Mouse (Mus musculus): ENCODE data around the gene Zbtb43. TPM values are rescaled to one million over a fixed set of nuclear protein-coding genes. Genes with fewer than 3 reads are reported as not detected.
A peak's percentile ranks its signal among the peaks of the same experiment; 100 is the strongest.

Zbtb43 gene
- polyA plus RNA-seq (2012; rRNA removed), result 22.9 and 23.5 TPM in 2 replicates

GRCm38 (mm10) chr2:33468466-33469097, at the start of gene Zbtb43:
Zbtb43 (minus strand) TSS chr2:33468559.
- peak; percentile 94 to 97 for DNase-seq (ENCODE audit: extremely low spot score in 1 of 2, low spot score in 1 of 2)

- DNase-seq (ENCODE audit: extremely low spot score in 1 of 2, low spot score in 1 of 2), result no peak
Measured at GRCm38 (mm10) chr2:33515856-33516255, 47.5 kb upstream of the Zbtb43 start.

- no peak for DNase-seq (ENCODE audit: extremely low spot score in 1 of 2, low spot score in 1 of 2)
Measured at GRCm38 (mm10) chr2:33515431-33515830, 47.1 kb upstream of the Zbtb43 start.

GRCm38 (mm10) chr2:33510791-33511190, 42.4 kb upstream of the Zbtb43 start:
- no peak for DNase-seq (ENCODE audit: extremely low spot score in 1 of 2, low spot score in 1 of 2)

- DNase-seq (ENCODE audit: extremely low spot score in 1 of 2, low spot score in 1 of 2), result no peak
Measured at GRCm38 (mm10) chr2:33502602-33503001, 34.2 kb upstream of the Zbtb43 start.

- DNase-seq (ENCODE audit: extremely low spot score in 1 of 2, low spot score in 1 of 2), result no peak
Measured at GRCm38 (mm10) chr2:33498280-33498679, 29.9 kb upstream of the Zbtb43 start.

- no peak for DNase-seq (ENCODE audit: extremely low spot score in 1 of 2, low spot score in 1 of 2)
Measured at GRCm38 (mm10) chr2:33495654-33496053, 27.3 kb upstream of the Zbtb43 start.

GRCm38 (mm10) chr2:33492041-33492440, 23.7 kb upstream of the Zbtb43 start:
- DNase-seq (ENCODE audit: extremely low spot score in 1 of 2, low spot score in 1 of 2), result no peak

- DNase-seq (ENCODE audit: extremely low spot score in 1 of 2, low spot score in 1 of 2), result peak in 1 of 2 experiments; percentile 46
Measured at GRCm38 (mm10) chr2:33489565-33489964, 21.2 kb upstream of the Zbtb43 start.

GRCm38 (mm10) chr2:33487332-33487731, 19.0 kb upstream of the Zbtb43 start:
- DNase-seq (ENCODE audit: extremely low spot score in 1 of 2, low spot score in 1 of 2), result no peak

GRCm38 (mm10) chr2:33486866-33487265, 18.5 kb upstream of the Zbtb43 start:
- peak in 1 of 2 experiments; percentile 90 for DNase-seq (ENCODE audit: extremely low spot score in 1 of 2, low spot score in 1 of 2)

- DNase-seq (ENCODE audit: extremely low spot score in 1 of 2, low spot score in 1 of 2), result no peak
Measured at GRCm38 (mm10) chr2:33477961-33478755, 9.8 kb upstream of the Zbtb43 start.

GRCm38 (mm10) chr2:33475961-33476360, 7.6 kb upstream of the Zbtb43 start:
- DNase-seq (ENCODE audit: extremely low spot score in 1 of 2, low spot score in 1 of 2), result peak in 1 of 2 experiments; percentile 89

GRCm38 (mm10) chr2:33467546-33468465, 553 bp downstream of the Zbtb43 start:
- no peak for DNase-seq (ENCODE audit: extremely low spot score in 1 of 2, low spot score in 1 of 2)

GRCm38 (mm10) chr2:33465966-33466365, 2.4 kb downstream of the Zbtb43 start:
- DNase-seq (ENCODE audit: extremely low spot score in 1 of 2, low spot score in 1 of 2), result no peak

GRCm38 (mm10) chr2:33465215-33465614, 3.1 kb downstream of the Zbtb43 start:
- no peak for DNase-seq (ENCODE audit: extremely low spot score in 1 of 2, low spot score in 1 of 2)

GRCm38 (mm10) chr2:33462066-33462465, 6.3 kb downstream of the Zbtb43 start:
- DNase-seq (ENCODE audit: extremely low spot score in 1 of 2, low spot score in 1 of 2), result no peak

GRCm38 (mm10) chr2:33461066-33461465, 7.3 kb downstream of the Zbtb43 start:
- no peak for DNase-seq (ENCODE audit: extremely low spot score in 1 of 2, low spot score in 1 of 2)

- no peak for DNase-seq (ENCODE audit: extremely low spot score in 1 of 2, low spot score in 1 of 2)
Measured at GRCm38 (mm10) chr2:33459660-33460059, 8.7 kb downstream of the Zbtb43 start.

- no peak for DNase-seq (ENCODE audit: extremely low spot score in 1 of 2, low spot score in 1 of 2)
Measured at GRCm38 (mm10) chr2:33456696-33457095, 11.7 kb downstream of the Zbtb43 start.

- no peak for DNase-seq (ENCODE audit: extremely low spot score in 1 of 2, low spot score in 1 of 2)
Measured at GRCm38 (mm10) chr2:33456242-33456641, 12.1 kb downstream of the Zbtb43 start.

Data from frontal cortex, adult 2 months (tissue).